Mouse (Mus musculus) ES-E14 (cell line): Measurements from ENCODE around the gene Gm13695. TPM values are rescaled to one million over a fixed set of nuclear protein-coding genes. Genes with fewer than 3 reads are reported as not detected.
"Not testable (repeated sequence)": the region's sequence is repeated elsewhere in the genome, so short reads cannot be mapped to it uniquely, and the experiment has no call there.

Experiments used
- DNase-seq: peaks from one replicate; pipeline ENCODE4 v3.0.0-alpha.2; 2013; ENCODE audit warnings: low read depth, low spot score
- H3K27ac ChIP-seq: 2 replicates; pipeline ENCODE4 v1.5.1; 2012; ENCODE audit warnings: low read depth, mild to moderate bottlenecking, low read length, moderate library complexity, mixed read lengths; ENCODE audit not compliant: poor library complexity, insufficient read depth, severe bottlenecking
- H3K36me3 ChIP-seq: 2 replicates; pipeline ENCODE4 v1.6.1; 2012; ENCODE audit warnings: mild to moderate bottlenecking, low read length, moderate library complexity, mixed read lengths; ENCODE audit not compliant: control insufficient read depth, poor library complexity, insufficient read depth, severe bottlenecking
- H3K4me1 ChIP-seq, 2 experiments: fragments of 150-350 bp in 1 of 2; sonication (generic) in 1 of 2; 2 replicates each; pipeline ENCODE4 v1.6.1; 2012; ENCODE audit warnings: low read length in 2 of 2, mild to moderate bottlenecking in 1 of 2, mixed read lengths in 1 of 2; ENCODE audit not compliant: control insufficient read depth in 2 of 2, insufficient read depth in 2 of 2, poor library complexity in 1 of 2
- H3K4me3 ChIP-seq, 2 experiments: fragments of 150-350 bp in 1 of 2; sonication (generic) in 1 of 2; 2 replicates each; pipeline ENCODE4 v1.5.1; 2012; ENCODE audit warnings: low read length in 2 of 2, low read depth in 1 of 2, mild to moderate bottlenecking in 1 of 2, mixed read lengths in 1 of 2; ENCODE audit not compliant: insufficient read depth in 1 of 2, poor library complexity in 1 of 2, severe bottlenecking in 1 of 2
- H3K9ac ChIP-seq: 2 replicates; pipeline ENCODE4 v1.6.1; 2012; ENCODE audit warnings: low read depth, mild to moderate bottlenecking, low read length, mixed read lengths; ENCODE audit not compliant: poor library complexity, insufficient read depth, severe bottlenecking
- H3K9me3 ChIP-seq: fragments of 150-350 bp; sonication (generic); 2 replicates; pipeline ENCODE4 v1.6.1; 2012; ENCODE audit warnings: low read depth, mild to moderate bottlenecking, low read length; ENCODE audit not compliant: control insufficient read depth, insufficient read depth
- CHD2 ChIP-seq: IDR thresholded peaks from 2 replicates; pipeline ENCODE4 v1.6.1; 2014; ENCODE audit warnings: mild to moderate bottlenecking, low read depth, low read length, inconsistent platforms
- HCFC1 ChIP-seq: IDR thresholded peaks from 2 replicates; pipeline ENCODE4 v1.6.1; 2012; ENCODE audit warnings: low read length, inconsistent platforms, borderline replicate concordance; ENCODE audit not compliant: insufficient read depth
- MAFK ChIP-seq: IDR thresholded peaks from 2 replicates; pipeline ENCODE4 v1.6.1; 2014; ENCODE audit warnings: mild to moderate bottlenecking, low read depth, low read length, inconsistent platforms; ENCODE audit not compliant: insufficient read depth
- ZC3H11A ChIP-seq: IDR thresholded peaks from 2 replicates; pipeline ENCODE4 v1.6.1; 2012; ENCODE audit warnings: low read depth, mild to moderate bottlenecking, inconsistent platforms, low read length, borderline replicate concordance
- ZNF384 ChIP-seq: IDR thresholded peaks from 2 replicates; pipeline ENCODE4 v1.6.1; 2012; ENCODE audit warnings: low read depth, low read length, inconsistent platforms
- in situ Hi-C, 2 experiments: fragments of 600-800 bp; cut with MboI; formaldehyde crosslinking; loops; one replicate each; pipeline ENCODE4 v1.15.1; 2025; ENCODE audit warnings: low sequenced_read_pairs in 2 of 2, inconsistent platforms in 1 of 2; ENCODE audit not compliant: unreplicated experiment in 2 of 2
- total RNA-seq: library from RNA; depleted of rRNA; stranded (reverse); fragments of 300-350 nt; gene quantifications from 2 replicates; pipeline ENCODE4 v1.2.3, GENCODE M21; 2012; rRNA removed

Gm13695 gene
- total RNA-seq, 1 experiment: not detected

DNA sequence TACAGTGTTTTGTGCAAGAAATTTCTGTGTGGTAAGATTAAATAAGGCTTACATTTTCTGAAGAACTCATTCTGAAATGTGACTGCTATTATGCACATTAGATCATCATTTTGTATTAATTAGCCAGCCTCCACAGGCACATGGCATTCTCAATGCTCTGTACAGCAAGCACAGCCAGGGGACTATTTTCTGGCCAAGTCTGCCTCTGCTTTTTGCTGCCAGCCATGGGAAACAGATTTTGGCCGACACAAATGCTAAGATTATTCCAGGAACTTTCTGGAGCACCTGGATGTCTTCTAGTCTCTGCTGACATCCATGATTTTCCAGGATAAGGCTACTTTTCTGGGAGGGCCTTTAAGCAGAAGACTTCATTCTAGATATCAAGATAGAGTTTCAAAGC lies 41.8 kb downstream of the Gm13695 start:
- DNase-seq: no peak
- H3K9ac ChIP-seq: no peak overlapping the region
- no peaks in the 10 kb centered on the region for H3K9me3 ChIP-seq
- H3K4me1 ChIP-seq: no peaks in the 10 kb centered on the region
- TF ChIP-seq MAFK (no peak), CHD2 (no peak), ZNF384 (no peak), ZC3H11A (no peak), HCFC1 (no peak)
- in situ Hi-C loops: no loop called here
- H3K4me3 ChIP-seq: no peak overlapping the region
- no peaks in the 10 kb centered on the region for H3K36me3 ChIP-seq
- H3K27ac ChIP-seq: no peak overlapping the region

DNA sequence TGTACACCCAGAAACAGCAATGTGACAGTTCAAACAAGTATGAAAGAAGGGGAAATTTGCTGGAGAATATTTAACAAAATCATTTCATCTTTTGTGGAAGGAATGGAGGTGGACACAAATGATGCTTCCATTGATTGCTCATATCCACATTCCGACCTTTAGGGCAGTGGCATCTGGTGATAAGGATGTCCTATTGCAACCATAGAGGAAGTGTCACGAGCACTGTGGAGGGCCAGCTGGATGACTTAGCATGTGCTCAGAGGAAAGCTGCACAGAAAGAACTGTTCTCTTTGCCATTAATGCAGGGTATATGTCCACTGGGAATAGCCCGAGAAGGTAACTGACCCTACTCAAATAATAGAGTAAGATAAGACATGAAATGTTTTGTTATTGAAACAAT lies 42.7 kb downstream of the Gm13695 start:
- DNase-seq: no peak
- no peaks in the 10 kb centered on the region for H3K9me3 ChIP-seq
- no peaks in the 10 kb centered on the region for H3K4me1 ChIP-seq
- H3K9ac ChIP-seq: no peak overlapping the region
- no peak overlapping the region for H3K27ac ChIP-seq
- H3K36me3 ChIP-seq: no peaks in the 10 kb centered on the region
- in situ Hi-C loops: no loop called here
- TF ChIP-seq HCFC1: no peak
- no peak for TF ChIP-seq ZC3H11A
- TF ChIP-seq MAFK: no peak
- no peak for TF ChIP-seq ZNF384
- TF ChIP-seq CHD2: no peak
- H3K4me3 ChIP-seq: no peak overlapping the region

DNA sequence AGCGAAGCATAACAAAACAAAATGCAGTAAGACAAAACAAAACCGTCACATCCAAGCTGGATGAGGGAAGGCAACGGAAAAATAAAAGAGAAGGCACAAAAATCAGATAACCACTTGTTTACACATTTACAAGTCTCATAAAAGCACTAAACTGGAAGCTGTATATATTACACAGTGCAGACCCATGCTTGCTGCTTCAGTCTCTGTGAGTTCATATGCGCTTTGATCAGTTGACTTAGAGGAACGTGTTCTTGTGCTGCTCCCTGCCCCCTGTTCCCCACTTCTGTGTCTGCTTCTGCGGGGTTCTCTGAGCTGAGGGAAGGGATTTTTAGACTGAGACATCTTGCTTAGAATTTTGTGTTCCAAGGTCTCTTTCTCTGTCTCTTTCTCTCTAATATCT lies 47.5 kb downstream of the Gm13695 start:
- Histone ChIP-seq H3K27ac (no peak overlapping the region), H3K36me3 (no peaks in the 10 kb centered on the region), H3K4me1 (no peaks in the 10 kb centered on the region), H3K4me3 (no peak overlapping the region), H3K9ac (no peak overlapping the region), H3K9me3 (no peaks in the 10 kb centered on the region)
- DNase-seq: no peak
- TF ChIP-seq CHD2 (no peak), ZC3H11A (no peak)
- in situ Hi-C loops: no loop called here

DNA sequence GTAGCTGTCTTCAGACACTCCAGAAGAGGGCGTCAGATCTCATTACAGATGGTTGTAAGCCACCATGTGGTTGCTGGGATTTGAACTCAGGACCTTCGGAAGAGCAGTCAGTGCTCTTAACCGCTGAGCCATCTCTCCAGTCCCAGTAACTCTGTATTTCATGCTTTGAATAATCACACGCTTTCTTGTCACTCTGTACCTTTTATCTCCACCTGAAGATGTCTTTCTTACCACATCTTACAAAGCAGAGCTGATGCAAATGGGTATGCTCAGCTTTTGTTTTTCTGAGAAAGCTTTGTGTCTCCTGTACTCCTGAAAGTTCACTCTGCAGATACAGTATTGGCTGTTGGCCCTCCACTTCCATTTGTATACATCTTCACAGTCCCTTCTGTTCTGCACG lies 49.2 kb downstream of the Gm13695 start:
- H3K4me3 ChIP-seq, H3K9ac ChIP-seq, H3K36me3 ChIP-seq, H3K4me1 ChIP-seq, H3K9me3 ChIP-seq, in situ Hi-C loops, H3K27ac ChIP-seq, DNase-seq: not testable (repeated sequence)

DNA sequence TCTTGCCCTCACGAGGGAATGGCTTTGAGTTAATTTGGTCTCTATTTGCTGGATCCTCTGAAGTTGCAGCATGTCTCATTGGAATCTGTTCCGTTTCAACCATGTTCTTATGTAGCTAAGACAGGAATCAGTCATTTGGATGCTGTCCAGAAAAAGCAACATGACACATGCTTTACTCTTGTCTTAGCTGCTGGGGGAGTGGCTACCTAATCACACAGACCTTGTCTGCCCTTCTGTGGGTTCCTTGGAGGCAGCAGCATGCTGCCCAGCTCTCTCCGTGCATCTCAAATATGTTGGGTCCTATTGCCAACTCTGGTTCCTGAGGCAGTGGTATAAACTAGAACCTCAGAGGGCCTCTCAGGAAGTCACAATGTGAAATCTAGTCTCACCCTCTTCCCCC lies 51.2 kb downstream of the Gm13695 start:
- Histone ChIP-seq H3K36me3 (no peaks in the 10 kb centered on the region), H3K4me3 (no peak overlapping the region), H3K9me3 (no peaks in the 10 kb centered on the region), H3K4me1 (no peaks in the 10 kb centered on the region), H3K9ac (no peak overlapping the region), H3K27ac (no peak overlapping the region)
- in situ Hi-C loops: no loop called here
- TF ChIP-seq ZNF384 (no peak), HCFC1 (no peak), MAFK (no peak), CHD2 (no peak), ZC3H11A (no peak)
- no peak for DNase-seq

Other genes starting within 250 kb of the Gm13695 start
- gene Itgav, start 242.9 kb upstream of the Gm13695 start, total RNA-seq: 72.4 and 92.6 TPM in 2 replicates
- gene Fam171b, start 154.7 kb upstream of the Gm13695 start, total RNA-seq: 2.0 and 2.3 TPM in 2 replicates
- 0.22 and 0.37 TPM in 2 replicates for gene Zswim2, start 26.1 kb upstream of the Gm13695 start, total RNA-seq
- 3.7 and 5.8 TPM in 2 replicates for gene Gm13698, start 11.6 kb upstream of the Gm13695 start, total RNA-seq
- gene Gm13693, start 5.8 kb upstream of the Gm13695 start, total RNA-seq: 3.7 and 5.8 TPM in 2 replicates
- gene Gm13696, start 5.8 kb downstream of the Gm13695 start, total RNA-seq: 3.7 and 5.8 TPM in 2 replicates
- gene Gm13694, start 11.6 kb downstream of the Gm13695 start, total RNA-seq: 3.7 and 5.8 TPM in 2 replicates
- 3.7 and 5.8 TPM in 2 replicates for gene Gm13697, start 17.4 kb downstream of the Gm13695 start, total RNA-seq
- gene Gm13691, start 23.2 kb downstream of the Gm13695 start, total RNA-seq: 3.7 and 5.8 TPM in 2 replicates